In the genomic region with DNA sequence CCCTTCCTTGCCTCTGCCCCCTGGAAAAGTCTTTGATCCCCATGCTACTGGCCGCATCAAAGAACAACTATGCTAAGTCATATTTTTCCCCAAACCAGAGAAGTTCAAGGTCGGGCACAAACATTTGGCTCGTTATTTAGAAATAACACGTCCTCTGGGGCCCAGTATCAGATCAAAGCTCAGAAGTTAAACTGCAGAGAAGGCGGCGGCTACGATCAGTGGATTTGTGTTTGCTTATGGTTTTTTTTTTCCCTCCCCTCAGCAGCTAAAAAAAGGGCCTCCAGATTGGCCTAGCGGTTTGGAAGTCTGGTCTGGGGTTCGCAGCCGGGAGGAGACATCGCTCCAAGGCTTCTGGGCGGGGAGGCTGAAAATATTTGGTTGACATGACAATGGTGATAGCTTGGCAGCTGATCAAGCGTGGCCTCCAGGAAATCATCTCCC, we compare ENCODE assay signal across 10 mouse cellular contexts. TPM values are rescaled to one million over a fixed set of nuclear protein-coding genes. Genes with fewer than 3 reads are reported as not detected.
DNase-seq lines count a peak whose midpoint lies in the region; ATAC-seq lines count a peak whose summit lies in the region.
"Had no signal": no experiment of that assay in that cellular context is flagged by ENCODE, and none has a peak within 500 bp of the region (broad histone marks: within the 10 kb centered on the region; RNA-seq: fewer than 3 reads in every experiment).

No protein-coding gene starts in this region.

- DNase-seq in embryonic facial prominence, embryonic 14.5 days (ENCODE audit: low spot score) = peak; percentile 62
- DNase-seq in embryonic facial prominence, embryonic 10.5 days (ENCODE audit: low spot score) = no peak
- DNase-seq in kidney, postnatal 10 days = peak; percentile 55
- DNase-seq in right cerebral cortex, postnatal 4 days = peak; percentile 24
- no peak for DNase-seq in right cerebral cortex, adult 2 months (ENCODE audit: low spot score in 2 of 2)
- no peak for DNase-seq in frontal cortex, adult 2 months (ENCODE audit: extremely low spot score in 1 of 2, low spot score in 1 of 2)

- no peak overlapping the region for H3K4me3 ChIP-seq in embryonic facial prominence, embryonic 14.5 days (ENCODE audit: low read depth, low read length)
- H3K4me3 ChIP-seq in embryonic facial prominence, embryonic 10.5 days = no peak overlapping the region
- no peak overlapping the region for H3K4me3 ChIP-seq in kidney, embryonic 15.5 days (replicated peaks)
- H3K4me3 ChIP-seq: midbrain, embryonic 10.5 days had no signal

- H3K9me3 ChIP-seq in embryonic facial prominence, embryonic 14.5 days (ENCODE audit: control insufficient read depth, low read length) = no peaks in the 10 kb centered on the region
- H3K9me3 ChIP-seq in embryonic facial prominence, embryonic 10.5 days = no peaks in the 10 kb centered on the region
- no peaks in the 10 kb centered on the region for H3K9me3 ChIP-seq in kidney, embryonic 15.5 days (replicated peaks)
- H3K9me3 ChIP-seq: midbrain, embryonic 10.5 days had no signal

- WGBS in embryonic facial prominence, embryonic 14.5 days = 37% methylated on average over 13 of the region's 13 CpGs
- WGBS in embryonic facial prominence, embryonic 10.5 days = 70% methylated on average over 13 of the region's 13 CpGs
- WGBS in kidney, embryonic 15.5 days = 47% methylated on average over 13 of the region's 13 CpGs

- H3K4me2 ChIP-seq in embryonic facial prominence, embryonic 14.5 days (ENCODE audit: low read depth, low read length) = no peak overlapping the region
- no peak overlapping the region for H3K4me2 ChIP-seq in kidney, embryonic 15.5 days

- H3K36me3 ChIP-seq in embryonic facial prominence, embryonic 14.5 days (ENCODE audit: control insufficient read depth, insufficient read depth, low read length) = no peaks in the 10 kb centered on the region
- H3K36me3 ChIP-seq in embryonic facial prominence, embryonic 10.5 days (replicated peaks) = no peaks in the 10 kb centered on the region
- no peaks in the 10 kb centered on the region for H3K36me3 ChIP-seq in kidney, embryonic 15.5 days
- H3K36me3 ChIP-seq: midbrain, embryonic 10.5 days had no signal

- H3K27ac ChIP-seq in embryonic facial prominence, embryonic 14.5 days (replicated peaks; ENCODE audit: low read depth, low read length) = no peak overlapping the region
- no peak overlapping the region for H3K27ac ChIP-seq in embryonic facial prominence, embryonic 10.5 days (replicated peaks)
- H3K27ac ChIP-seq in kidney, embryonic 15.5 days = no peak overlapping the region
- H3K27ac ChIP-seq: midbrain, embryonic 10.5 days had no signal

- H3K4me1 ChIP-seq in embryonic facial prominence, embryonic 14.5 days (ENCODE audit: control insufficient read depth, insufficient read depth, low read length) = no peaks in the 10 kb centered on the region
- H3K4me1 ChIP-seq in embryonic facial prominence, embryonic 10.5 days = peaks cover 10% of the 10 kb centered on the region; the same call in 1 of the 2 replicates
- H3K4me1 ChIP-seq in kidney, embryonic 15.5 days = peaks cover 11% of the 10 kb centered on the region
- H3K4me1 ChIP-seq: midbrain, embryonic 10.5 days had no signal

- H3K9ac ChIP-seq in embryonic facial prominence, embryonic 14.5 days (ENCODE audit: low read depth, low read length) = no peak overlapping the region
- no peak overlapping the region for H3K9ac ChIP-seq in kidney, embryonic 15.5 days

- H3K27me3 ChIP-seq in embryonic facial prominence, embryonic 14.5 days (replicated peaks; ENCODE audit: control insufficient read depth, insufficient read depth, low read length) = no peaks in the 10 kb centered on the region
- H3K27me3 ChIP-seq in embryonic facial prominence, embryonic 10.5 days (replicated peaks; ENCODE audit: low read depth, poor library complexity, severe bottlenecking) = no peaks in the 10 kb centered on the region
- no peaks in the 10 kb centered on the region for H3K27me3 ChIP-seq in kidney, embryonic 15.5 days

- ATAC-seq in embryonic facial prominence, embryonic 14.5 days (ENCODE audit: low read depth) = no peak
- no peak for ATAC-seq in kidney, embryonic 15.5 days (replicated peaks; ENCODE audit: low FRiP score)
- ATAC-seq in frontal cortex, adult (ENCODE audit: low TSS enrichment) = no peak
- ATAC-seq: inflammation-experienced regulatory T-cells, adult 6 months had no signal

RNA-seq across cellular contexts. Expression of gene Gm5294, which starts 38.0 kb away (rescaled TPM):
- not detected in 2 replicates for polyA plus RNA-seq in embryonic facial prominence, embryonic 14.5 days (2014; fragmentation: Nextera tagmentation; extraction: Ambion mirVana)
- not detected in 2 replicates for polyA plus RNA-seq in embryonic facial prominence, embryonic 10.5 days (2016; fragmentation: Nextera tagmentation; extraction: Ambion mirVana)
- not detected in 2 replicates for polyA plus RNA-seq in kidney, embryonic 15.5 days (2015; fragmentation: Nextera tagmentation; extraction: Ambion mirVana)
- polyA plus RNA-seq in frontal cortex, adult 2 months (2012; rRNA removed) = not detected in 2 replicates
- polyA plus RNA-seq: inflammation-experienced regulatory T-cells, adult 6 months; midbrain, embryonic 10.5 days had no signal

Comparison
In these comparisons a context has a peak if more than half of its experiments do, and no peak if none do; other contexts are left out.
1. DNase-seq: peak in embryonic facial prominence, embryonic 14.5 days (single experiment), kidney, postnatal 10 days (single experiment) and right cerebral cortex, postnatal 4 days (single experiment); none in embryonic facial prominence, embryonic 10.5 days (single experiment), right cerebral cortex, adult 2 months (0 of 2) and frontal cortex, adult 2 months (0 of 2).